Mouse (Mus musculus): ENCODE data around the gene Rgs6. TPM values are rescaled to one million over a fixed set of nuclear protein-coding genes. Genes with fewer than 3 reads are reported as not detected.

Rgs6 gene
- polyA plus RNA-seq, 1 experiment from 2014 or later: 1.2 TPM

GRCm38 (mm10) chr12:83077486-83077885, 489.4 kb downstream of the Rgs6 start:
- no peak for ATAC-seq
- H3K4me2 ChIP-seq (replicated peaks; ENCODE audit: low read depth): no peak overlapping the region
- H3K4me1 ChIP-seq (replicated peaks; ENCODE audit: control insufficient read depth, insufficient read depth, low read length): no peaks in the 10 kb centered on the region
- WGBS: 86% methylated on average over 2 of the region's 2 CpGs
- no peaks in the 10 kb centered on the region for H3K27me3 ChIP-seq (replicated peaks; ENCODE audit: control insufficient read depth, insufficient read depth, low read length)
- no peak overlapping the region for H3K4me3 ChIP-seq (ENCODE audit: low read depth, low read length)
- no peak overlapping the region for H3K9ac ChIP-seq (ENCODE audit: low read depth, low read length)
- no peaks in the 10 kb centered on the region for H3K36me3 ChIP-seq (ENCODE audit: control insufficient read depth, insufficient read depth)
- TF ChIP-seq CTCF (IDR thresholded peaks at IDR 0.05; ENCODE audit: low read depth): no peak
- H3K9me3 ChIP-seq (ENCODE audit: control insufficient read depth): no peaks in the 10 kb centered on the region
- no peak overlapping the region for H3K27ac ChIP-seq (ENCODE audit: low read depth, low read length)

- no peak overlapping the region for H3K27ac ChIP-seq (ENCODE audit: low read depth, low read length)
- no peaks in the 10 kb centered on the region for H3K27me3 ChIP-seq (replicated peaks; ENCODE audit: control insufficient read depth, insufficient read depth, low read length)
- 0 out of 2 replicates have a peak, but pooled peaks cover 5% of the 10 kb centered on the region for H3K4me1 ChIP-seq (replicated peaks; ENCODE audit: control insufficient read depth, insufficient read depth, low read length)
- no peak overlapping the region for H3K4me2 ChIP-seq (replicated peaks; ENCODE audit: low read depth)
- H3K9me3 ChIP-seq (ENCODE audit: control insufficient read depth): no peaks in the 10 kb centered on the region
- 57% methylated on average over 3 of the region's 4 CpGs for WGBS
- TF ChIP-seq CTCF (IDR thresholded peaks at IDR 0.05; ENCODE audit: low read depth): no peak
- no peak overlapping the region for H3K9ac ChIP-seq (ENCODE audit: low read depth, low read length)
- ATAC-seq: peak; percentile 72
- H3K36me3 ChIP-seq (ENCODE audit: control insufficient read depth, insufficient read depth): no peaks in the 10 kb centered on the region
- no peak overlapping the region for H3K4me3 ChIP-seq (ENCODE audit: low read depth, low read length)
Measured at GRCm38 (mm10) chr12:83083427-83083826, 495.3 kb downstream of the Rgs6 start.

- no peaks in the 10 kb centered on the region for H3K36me3 ChIP-seq (ENCODE audit: control insufficient read depth, insufficient read depth)
- H3K27ac ChIP-seq (ENCODE audit: low read depth, low read length): no peak overlapping the region
- TF ChIP-seq CTCF (IDR thresholded peaks at IDR 0.05; ENCODE audit: low read depth): no peak
- H3K9ac ChIP-seq (ENCODE audit: low read depth, low read length): no peak overlapping the region
- no peak overlapping the region for H3K4me2 ChIP-seq (replicated peaks; ENCODE audit: low read depth)
- H3K9me3 ChIP-seq (ENCODE audit: control insufficient read depth): no peaks in the 10 kb centered on the region
- H3K4me1 ChIP-seq (replicated peaks; ENCODE audit: control insufficient read depth, insufficient read depth, low read length): 0 out of 2 replicates have a peak, but pooled peaks cover 5% of the 10 kb centered on the region
- no peaks in the 10 kb centered on the region for H3K27me3 ChIP-seq (replicated peaks; ENCODE audit: control insufficient read depth, insufficient read depth, low read length)
- 94% methylated on average over 5 of the region's 5 CpGs for WGBS
- no peak for ATAC-seq
- no peak overlapping the region for H3K4me3 ChIP-seq (ENCODE audit: low read depth, low read length)
Measured at GRCm38 (mm10) chr12:83084614-83085013, 496.5 kb downstream of the Rgs6 start.

- 68% methylated on average over 4 of the region's 4 CpGs for WGBS
- ATAC-seq: no peak
- Histone ChIP-seq H3K4me3 (ENCODE audit: low read depth, low read length) (no peak overlapping the region), H3K27ac (ENCODE audit: low read depth, low read length) (no peak overlapping the region), H3K9ac (ENCODE audit: low read depth, low read length) (no peak overlapping the region), H3K4me1 (replicated peaks; ENCODE audit: control insufficient read depth, insufficient read depth, low read length) (0 out of 2 replicates have a peak, but pooled peaks cover 5% of the 10 kb centered on the region), H3K36me3 (ENCODE audit: control insufficient read depth, insufficient read depth) (no peaks in the 10 kb centered on the region), H3K4me2 (replicated peaks; ENCODE audit: low read depth) (no peak overlapping the region; the same call in 1 of the 2 replicates), H3K9me3 (ENCODE audit: control insufficient read depth) (no peaks in the 10 kb centered on the region), H3K27me3 (replicated peaks; ENCODE audit: control insufficient read depth, insufficient read depth, low read length) (no peaks in the 10 kb centered on the region)
- TF ChIP-seq CTCF (IDR thresholded peaks at IDR 0.05; ENCODE audit: low read depth): no peak
Measured at GRCm38 (mm10) chr12:83087010-83087409, 498.9 kb downstream of the Rgs6 start.

GRCm38 (mm10) chr12:83087555-83087954, 499.5 kb downstream of the Rgs6 start:
- no peaks in the 10 kb centered on the region for H3K27me3 ChIP-seq (replicated peaks; ENCODE audit: control insufficient read depth, insufficient read depth, low read length)
- 18% methylated on average over 7 of the region's 7 CpGs for WGBS
- no peak for TF ChIP-seq CTCF (IDR thresholded peaks at IDR 0.05; ENCODE audit: low read depth)
- 0 out of 2 replicates have a peak, but pooled peaks cover 5% of the 10 kb centered on the region for H3K4me1 ChIP-seq (replicated peaks; ENCODE audit: control insufficient read depth, insufficient read depth, low read length)
- H3K4me2 ChIP-seq (replicated peaks; ENCODE audit: low read depth): peak overlapping the region; percentile 37
- H3K36me3 ChIP-seq (ENCODE audit: control insufficient read depth, insufficient read depth): no peaks in the 10 kb centered on the region
- no peak overlapping the region for H3K9ac ChIP-seq (ENCODE audit: low read depth, low read length)
- H3K9me3 ChIP-seq (ENCODE audit: control insufficient read depth): no peaks in the 10 kb centered on the region
- peak; percentile 57; the same call in 1 of the 2 replicates for ATAC-seq
- H3K27ac ChIP-seq (ENCODE audit: low read depth, low read length): no peak overlapping the region
- H3K4me3 ChIP-seq (ENCODE audit: low read depth, low read length): 0 out of 2 replicates have a peak overlapping the region, but pooled peaks have one; percentile 9

GRCm38 (mm10) chr12:83092001-83092400, 503.9 kb downstream of the Rgs6 start:
- Histone ChIP-seq H3K36me3 (ENCODE audit: control insufficient read depth, insufficient read depth) (no peaks in the 10 kb centered on the region), H3K9ac (ENCODE audit: low read depth, low read length) (no peak overlapping the region), H3K27ac (ENCODE audit: low read depth, low read length) (no peak overlapping the region), H3K9me3 (ENCODE audit: control insufficient read depth) (no peaks in the 10 kb centered on the region), H3K4me2 (replicated peaks; ENCODE audit: low read depth) (no peak overlapping the region), H3K27me3 (replicated peaks; ENCODE audit: control insufficient read depth, insufficient read depth, low read length) (no peaks in the 10 kb centered on the region), H3K4me1 (replicated peaks; ENCODE audit: control insufficient read depth, insufficient read depth, low read length) (0 out of 2 replicates have a peak, but pooled peaks cover 5% of the 10 kb centered on the region), H3K4me3 (ENCODE audit: low read depth, low read length) (no peak overlapping the region)
- TF ChIP-seq CTCF (IDR thresholded peaks at IDR 0.05; ENCODE audit: low read depth): no peak
- ATAC-seq: no peak
- 81% methylated on average over 7 of the region's 7 CpGs for WGBS

GRCm38 (mm10) chr12:83097787-83098186, 509.7 kb downstream of the Rgs6 start:
- WGBS: 75% methylated on average over 1 of the region's 1 CpGs
- TF ChIP-seq CTCF (IDR thresholded peaks at IDR 0.05; ENCODE audit: low read depth): no peak
- no peak for ATAC-seq

More at GRCm38 (mm10) chr12:83097787-83098186, 509.7 kb downstream of the Rgs6 start:
- Histone ChIP-seq H3K4me1 (replicated peaks; ENCODE audit: control insufficient read depth, insufficient read depth, low read length) (no peaks in the 10 kb centered on the region), H3K9ac (ENCODE audit: low read depth, low read length) (no peak overlapping the region), H3K9me3 (ENCODE audit: control insufficient read depth) (no peaks in the 10 kb centered on the region), H3K4me3 (ENCODE audit: low read depth, low read length) (no peak overlapping the region), H3K4me2 (replicated peaks; ENCODE audit: low read depth) (no peak overlapping the region), H3K27me3 (replicated peaks; ENCODE audit: control insufficient read depth, insufficient read depth, low read length) (no peaks in the 10 kb centered on the region), H3K27ac (ENCODE audit: low read depth, low read length) (no peak overlapping the region), H3K36me3 (ENCODE audit: control insufficient read depth, insufficient read depth) (no peaks in the 10 kb centered on the region)
